Mouse (Mus musculus) MEL (cell line): ENCODE results near the gene Nlgn3.
A peak's percentile ranks its signal among the peaks of the same experiment; 100 is the strongest.

Source experiments
- CTCF ChIP-seq, 3 experiments: IDR thresholded peaks in 2 of 3; conservative IDR thresholded peaks in 1 of 3; 2 replicates each; pipeline ENCODE4 v1.5.1; 2011 to 2012; ENCODE audit warnings: low read length in 3 of 3, low read depth in 2 of 3, mild to moderate bottlenecking in 2 of 3, improper control_type of control experiment in 1 of 3, inconsistent platforms in 1 of 3, mixed read lengths in 1 of 3, moderate library complexity in 1 of 3; ENCODE audit not compliant: control insufficient read depth in 1 of 3, insufficient read depth in 1 of 3, poor library complexity in 1 of 3, severe bottlenecking in 1 of 3
- TBP ChIP-seq: IDR thresholded peaks from 2 replicates; pipeline ENCODE4 v1.8.0; 2011; ENCODE audit warnings: low read depth, low read length, improper control_type of control experiment
- ZC3H11A ChIP-seq: IDR thresholded peaks from 2 replicates; pipeline ENCODE4 v1.6.1; 2012; ENCODE audit warnings: low read depth, mild to moderate bottlenecking, inconsistent platforms, low read length, improper control_type of control experiment

- TF ChIP-seq TBP (peak; percentile 61), ZC3H11A (no peak), CTCF (IDR thresholded peaks at IDR 0.05 in 2 of 3, conservative IDR thresholded peaks at IDR 0.05 in 1 of 3; ENCODE audit: control insufficient read depth in 1 of 3, insufficient read depth in 1 of 3, low read depth in 2 of 3, low read length in 3 of 3, poor library complexity in 1 of 3, severe bottlenecking in 1 of 3) (no peak)
These were observed 24.9 kb upstream of the Nlgn3 start, which contains the start of gene Med12 for GRCm38 (mm10) chrX:101273875-101274738.
